Mouse (Mus musculus): Measurements from ENCODE around the gene Paqr5.

DNA sequence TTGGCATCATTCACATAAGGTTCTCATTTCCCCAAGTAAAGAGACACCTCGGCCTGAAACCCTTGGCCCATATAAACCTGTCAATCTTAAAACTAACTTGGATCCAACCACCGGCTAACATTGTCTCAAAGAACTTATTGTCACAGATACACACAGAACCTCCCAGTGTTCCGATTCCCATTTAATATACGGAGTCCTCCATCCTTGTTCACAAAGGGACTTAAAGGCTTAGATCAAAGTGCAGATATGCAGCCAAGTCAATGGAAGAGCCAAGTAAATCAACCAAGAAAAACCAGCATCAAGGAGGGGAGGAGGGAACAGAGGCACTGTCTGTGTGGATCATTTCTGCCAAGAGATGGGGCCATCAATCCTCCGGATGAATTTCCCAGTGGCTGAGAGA, 121.1 kb downstream of the Paqr5 start:
- TF ChIP-seq USF1 (IDR thresholded peaks at IDR 0.05; ENCODE audit: low read depth) (no peak), POLR2A (IDR thresholded peaks at IDR 0.05; ENCODE audit: insufficient read length, low read depth) (no peak), MAX (IDR thresholded peaks at IDR 0.05; ENCODE audit: low read depth) (no peak)

Data from myocyte (in vitro differentiated cells).